Mouse (Mus musculus): ENCODE data around the gene Pcbd2.

GRCm38 (mm10) chr13:55813490-55814016 is 86.4 kb downstream of the Pcbd2 start:
- no peak for TF ChIP-seq MAFK (IDR thresholded peaks at IDR 0.05; ENCODE audit: insufficient read depth, low read depth, low read length)
- no peak for TF ChIP-seq ZC3H11A (IDR thresholded peaks at IDR 0.05; ENCODE audit: borderline replicate concordance, low read depth, low read length)
- no peak for TF ChIP-seq CHD2 (IDR thresholded peaks at IDR 0.05; ENCODE audit: low read depth, low read length)
- TF ChIP-seq ZNF384 (IDR thresholded peaks at IDR 0.05; ENCODE audit: low read depth, low read length) = no peak

Measured in ES-E14 (cell line).